Mouse (Mus musculus): ENCODE data around the gene Sema4d. TPM values are rescaled to one million over a fixed set of nuclear protein-coding genes. Genes with fewer than 3 reads are reported as not detected.
A peak's percentile ranks its signal among the peaks of the same experiment; 100 is the strongest.

The Sema4d gene
- polyA plus RNA-seq, 1 experiment from 2014 or later: 3.9 TPM

- Histone ChIP-seq H3K9ac (replicated peaks) (no peak overlapping the region), H3K36me3 (replicated peaks; ENCODE audit: insufficient read depth, low read length) (no peaks in the 10 kb centered on the region), H3K4me1 (ENCODE audit: insufficient read depth) (peaks cover 4% of the 10 kb centered on the region; the same call in 1 of the 2 replicates), H3K9me3 (ENCODE audit: low read length) (no peaks in the 10 kb centered on the region), H3K27me3 (ENCODE audit: insufficient read depth, low read length) (no peaks in the 10 kb centered on the region), H3K4me3 (ENCODE audit: low read depth, low read length) (no peak overlapping the region), H3K4me2 (ENCODE audit: low read depth, low read length) (no peak overlapping the region), H3K27ac (ENCODE audit: low read depth) (no peak overlapping the region)
- ATAC-seq: no peak
- DNase-seq: no peak
- TF ChIP-seq EP300 (IDR thresholded peaks at IDR 0.05; ENCODE audit: low read depth): no peak
- 74% methylated on average over 4 of the region's 4 CpGs for WGBS (ENCODE audit: insufficient replicate concordance)
Measured at GRCm38 (mm10) chr13:51786616-51787015, 6.9 kb downstream of the Sema4d start.

GRCm38 (mm10) chr13:51784476-51784875, 9.1 kb downstream of the Sema4d start:
- Histone ChIP-seq H3K4me1 (ENCODE audit: insufficient read depth) (peaks cover 6% of the 10 kb centered on the region; the same call in 1 of the 2 replicates), H3K9me3 (ENCODE audit: low read length) (no peaks in the 10 kb centered on the region), H3K27me3 (ENCODE audit: insufficient read depth, low read length) (no peaks in the 10 kb centered on the region), H3K9ac (replicated peaks) (no peak overlapping the region), H3K27ac (ENCODE audit: low read depth) (no peak overlapping the region), H3K4me3 (ENCODE audit: low read depth, low read length) (no peak overlapping the region), H3K4me2 (ENCODE audit: low read depth, low read length) (no peak overlapping the region), H3K36me3 (replicated peaks; ENCODE audit: insufficient read depth, low read length) (no peaks in the 10 kb centered on the region)
- no peak for ATAC-seq
- 50% methylated on average over 8 of the region's 8 CpGs for WGBS (ENCODE audit: insufficient replicate concordance)
- no peak for DNase-seq
- no peak for TF ChIP-seq CTCF (IDR thresholded peaks at IDR 0.05; ENCODE audit: low read depth)
- TF ChIP-seq EP300 (IDR thresholded peaks at IDR 0.05; ENCODE audit: low read depth): no peak

- H3K4me1 ChIP-seq (ENCODE audit: insufficient read depth): peaks cover 9% of the 10 kb centered on the region; the same call in 1 of the 2 replicates
Measured at GRCm38 (mm10) chr13:51783857-51784256, 9.7 kb downstream of the Sema4d start.

GRCm38 (mm10) chr13:51780509-51781155, 12.9 kb downstream of the Sema4d start:
- Histone ChIP-seq H3K9ac (replicated peaks) (no peak overlapping the region), H3K4me2 (ENCODE audit: low read depth, low read length) (peak overlapping the region; percentile 38; the same call in 1 of the 2 replicates), H3K27ac (ENCODE audit: low read depth) (no peak overlapping the region), H3K36me3 (replicated peaks; ENCODE audit: insufficient read depth, low read length) (no peaks in the 10 kb centered on the region), H3K9me3 (ENCODE audit: low read length) (no peaks in the 10 kb centered on the region), H3K4me1 (ENCODE audit: insufficient read depth) (peaks cover 22% of the 10 kb centered on the region), H3K4me3 (ENCODE audit: low read depth, low read length) (no peak overlapping the region), H3K27me3 (ENCODE audit: insufficient read depth, low read length) (no peaks in the 10 kb centered on the region)
- DNase-seq (peak; percentile 31), ATAC-seq (peak; percentile 48; the same call in 1 of the 2 replicates)
- WGBS (ENCODE audit: insufficient replicate concordance): 54% methylated on average over 10 of the region's 10 CpGs
- TF ChIP-seq EP300 (IDR thresholded peaks at IDR 0.05; ENCODE audit: low read depth) (no peak), CTCF (IDR thresholded peaks at IDR 0.05; ENCODE audit: low read depth) (no peak)

More at GRCm38 (mm10) chr13:51783857-51784256, 9.7 kb downstream of the Sema4d start:
- no peaks in the 10 kb centered on the region for H3K36me3 ChIP-seq (replicated peaks; ENCODE audit: insufficient read depth, low read length)
- H3K9ac ChIP-seq (replicated peaks): no peak overlapping the region
- DNase-seq (no peak), ATAC-seq (no peak)
- no peaks in the 10 kb centered on the region for H3K9me3 ChIP-seq (ENCODE audit: low read length)
- no peak overlapping the region for H3K4me2 ChIP-seq (ENCODE audit: low read depth, low read length)
- 85% methylated on average over 6 of the region's 6 CpGs for WGBS (ENCODE audit: insufficient replicate concordance)
- H3K27ac ChIP-seq (ENCODE audit: low read depth): no peak overlapping the region
- no peak overlapping the region for H3K4me3 ChIP-seq (ENCODE audit: low read depth, low read length)
- no peak for TF ChIP-seq CTCF (IDR thresholded peaks at IDR 0.05; ENCODE audit: low read depth)
- TF ChIP-seq EP300 (IDR thresholded peaks at IDR 0.05; ENCODE audit: low read depth): no peak
- H3K27me3 ChIP-seq (ENCODE audit: insufficient read depth, low read length): no peaks in the 10 kb centered on the region

- Histone ChIP-seq H3K36me3 (replicated peaks; ENCODE audit: insufficient read depth, low read length) (no peaks in the 10 kb centered on the region), H3K4me2 (ENCODE audit: low read depth, low read length) (no peak overlapping the region), H3K9me3 (ENCODE audit: low read length) (no peaks in the 10 kb centered on the region), H3K27me3 (ENCODE audit: insufficient read depth, low read length) (no peaks in the 10 kb centered on the region), H3K4me3 (ENCODE audit: low read depth, low read length) (no peak overlapping the region), H3K27ac (ENCODE audit: low read depth) (no peak overlapping the region), H3K9ac (replicated peaks) (no peak overlapping the region), H3K4me1 (ENCODE audit: insufficient read depth) (peaks cover 22% of the 10 kb centered on the region)
- DNase-seq (no peak), ATAC-seq (no peak)
- no peak for TF ChIP-seq CTCF (IDR thresholded peaks at IDR 0.05; ENCODE audit: low read depth)
- TF ChIP-seq EP300 (IDR thresholded peaks at IDR 0.05; ENCODE audit: low read depth): no peak
- WGBS (ENCODE audit: insufficient replicate concordance): 72% methylated on average over 25 of the region's 25 CpGs
Measured at GRCm38 (mm10) chr13:51778983-51779962, 14.3 kb downstream of the Sema4d start.

- peaks cover 22% of the 10 kb centered on the region for H3K4me1 ChIP-seq (ENCODE audit: insufficient read depth)
- H3K4me3 ChIP-seq (ENCODE audit: low read depth, low read length): no peak overlapping the region
- H3K36me3 ChIP-seq (replicated peaks; ENCODE audit: insufficient read depth, low read length): no peaks in the 10 kb centered on the region
- H3K4me2 ChIP-seq (ENCODE audit: low read depth, low read length): no peak overlapping the region
- no peaks in the 10 kb centered on the region for H3K9me3 ChIP-seq (ENCODE audit: low read length)
- WGBS (ENCODE audit: insufficient replicate concordance): 85% methylated on average over 11 of the region's 11 CpGs
- DNase-seq (no peak), ATAC-seq (no peak)
- TF ChIP-seq EP300 (IDR thresholded peaks at IDR 0.05; ENCODE audit: low read depth): no peak
- no peak for TF ChIP-seq CTCF (IDR thresholded peaks at IDR 0.05; ENCODE audit: low read depth)
- no peaks in the 10 kb centered on the region for H3K27me3 ChIP-seq (ENCODE audit: insufficient read depth, low read length)
- H3K27ac ChIP-seq (ENCODE audit: low read depth): no peak overlapping the region
- no peak overlapping the region for H3K9ac ChIP-seq (replicated peaks)
Measured at GRCm38 (mm10) chr13:51778351-51778982, 15.1 kb downstream of the Sema4d start.

All from liver, postnatal 0 days (tissue).